Mouse (Mus musculus) urinary bladder, postnatal 10 days (tissue): ENCODE measurements around the gene Gm21671.
"Not testable (repeated sequence)": the region's sequence is repeated elsewhere in the genome, so short reads cannot be mapped to it uniquely, and the experiment has no call there.

Experiments
- DNase-seq: peaks from one replicate; pipeline ENCODE4 v3.0.0; 2022; ENCODE audit warnings: low spot score

The Gm21671 gene

DNA sequence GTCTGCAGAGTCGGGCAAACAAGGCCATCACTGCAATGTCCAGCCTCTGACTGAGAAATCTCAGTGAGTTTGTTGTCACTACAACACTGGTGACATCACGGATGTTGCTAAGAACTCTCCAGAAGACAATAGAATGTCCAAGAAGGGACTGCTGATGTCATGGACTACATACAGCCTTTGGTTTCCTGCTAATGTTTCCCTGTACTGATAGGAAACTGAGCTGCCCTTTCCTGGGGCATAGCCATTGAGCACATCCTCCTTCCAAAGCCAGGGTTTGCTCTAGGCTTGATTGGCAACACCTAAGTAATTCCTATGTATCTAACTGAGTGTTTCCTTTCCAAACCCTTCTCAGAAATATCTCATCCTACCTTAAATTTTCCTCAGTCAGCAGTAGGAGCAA lies at the start of gene Gm21671:
TSS of gene Gm21671 (minus strand) at position 101 of the 400 bp plus-strand sequence.
- not testable (repeated sequence) for DNase-seq

DNA sequence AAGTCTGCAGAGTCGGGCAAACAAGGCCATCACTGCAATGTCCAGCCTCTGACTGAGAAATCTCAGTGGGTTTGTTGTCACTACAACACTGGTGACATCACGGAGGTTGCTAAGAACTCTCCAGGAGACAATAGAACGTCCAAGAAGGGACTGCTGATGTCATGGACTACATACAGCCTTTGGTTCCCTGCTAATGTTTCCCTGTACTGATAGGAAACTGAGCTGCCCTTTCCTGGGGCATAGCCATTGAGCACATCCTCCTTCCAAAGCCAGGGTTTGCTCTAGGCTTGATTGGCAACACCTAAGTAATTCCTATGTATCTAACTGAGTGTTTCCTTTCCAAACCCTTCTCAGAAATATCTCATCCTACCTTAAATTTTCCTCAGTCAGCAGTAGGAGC lies 34.3 kb upstream of the Gm21671 start, which contains the start of gene Gm21698:
TSS of gene Gm21698 (minus strand) at position 101 of the 400 bp plus-strand sequence.
- DNase-seq = not testable (repeated sequence)

DNA sequence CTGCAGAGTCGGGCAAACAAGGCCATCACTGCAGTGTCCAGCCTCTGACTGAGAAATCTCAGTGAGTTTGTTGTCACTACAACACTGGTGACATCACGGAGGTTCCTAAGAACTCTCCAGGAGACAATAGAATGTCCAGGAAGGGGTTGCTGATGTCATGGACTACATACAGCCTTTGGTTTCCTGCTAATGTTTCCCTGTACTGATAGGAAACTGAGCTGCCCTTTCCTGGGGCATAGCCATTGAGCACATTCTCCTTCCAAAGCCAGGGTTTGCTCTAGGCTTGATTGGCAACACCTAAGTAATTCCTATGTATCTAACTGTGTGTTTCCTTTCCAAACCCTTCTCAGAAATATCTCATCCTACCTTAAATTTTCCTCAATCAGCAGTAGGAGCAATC lies 18.3 kb upstream of the Gm21671 start, which contains the start of gene Gm21680:
TSS of gene Gm21680 (minus strand) at position 101 of the 400 bp plus-strand sequence.
- not testable (repeated sequence) for DNase-seq

DNA sequence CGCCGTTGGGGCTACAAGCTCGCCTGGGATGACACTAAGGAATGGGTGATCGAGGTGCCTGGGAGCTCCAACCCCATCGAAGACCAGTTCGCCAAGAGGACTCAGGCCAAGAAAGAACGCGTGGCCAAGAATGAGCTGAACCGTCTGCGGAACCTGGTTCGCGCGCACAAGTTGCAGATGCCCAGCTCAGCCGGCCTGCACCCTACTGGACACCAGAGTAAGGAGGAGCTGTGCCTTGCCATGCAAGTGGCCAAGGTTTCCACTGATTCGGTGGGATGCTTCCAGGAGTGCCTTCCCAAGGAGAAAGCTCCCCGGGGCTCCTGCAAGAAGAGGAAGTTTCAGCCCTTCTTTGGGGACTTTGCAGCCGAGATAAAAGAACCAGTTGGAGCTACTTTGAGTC lies 2.8 kb upstream of the Gm21671 start:
- DNase-seq = not testable (repeated sequence)

DNA sequence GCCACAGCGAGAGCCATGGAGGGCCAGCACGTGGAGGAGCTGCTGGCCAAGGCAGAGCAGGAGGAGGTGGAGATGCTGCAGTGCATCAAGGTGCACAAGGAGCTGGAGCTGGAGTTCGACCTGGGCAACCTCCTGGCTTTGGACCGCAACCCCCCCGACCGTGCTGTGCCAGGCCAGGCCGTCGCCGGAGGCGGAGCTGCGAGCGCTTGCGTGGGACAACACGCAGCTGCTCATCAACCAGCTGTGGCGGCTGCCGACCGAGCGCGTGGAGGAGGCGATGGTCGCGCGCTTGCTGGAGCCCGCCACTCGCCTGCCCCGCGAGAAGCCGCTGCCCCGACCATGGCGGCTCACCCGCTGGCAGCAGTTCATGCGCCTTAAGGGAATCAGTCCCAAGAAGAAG lies 2.4 kb upstream of the Gm21671 start:
- not testable (repeated sequence) for DNase-seq

DNA sequence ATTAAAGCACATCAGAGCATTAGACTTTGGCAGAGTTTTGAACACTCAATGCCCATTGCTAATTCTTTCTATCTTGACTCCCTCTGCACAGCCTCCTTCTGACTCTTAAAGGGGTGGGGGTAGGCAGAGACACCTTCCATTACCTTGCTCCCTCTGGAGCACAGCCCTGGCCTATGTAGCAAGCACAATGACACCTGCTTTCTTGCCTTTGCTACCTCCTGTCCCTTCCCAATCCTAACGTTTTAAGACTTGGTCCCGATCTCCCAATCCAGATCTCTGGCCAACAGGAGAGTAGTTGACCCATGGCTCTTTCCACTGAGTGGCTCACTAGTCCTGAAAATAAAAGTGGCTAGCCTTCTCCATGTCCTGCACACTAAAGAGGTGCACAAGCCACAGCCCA lies 8.8 kb downstream of the Gm21671 start:
- DNase-seq = not testable (repeated sequence)

DNA sequence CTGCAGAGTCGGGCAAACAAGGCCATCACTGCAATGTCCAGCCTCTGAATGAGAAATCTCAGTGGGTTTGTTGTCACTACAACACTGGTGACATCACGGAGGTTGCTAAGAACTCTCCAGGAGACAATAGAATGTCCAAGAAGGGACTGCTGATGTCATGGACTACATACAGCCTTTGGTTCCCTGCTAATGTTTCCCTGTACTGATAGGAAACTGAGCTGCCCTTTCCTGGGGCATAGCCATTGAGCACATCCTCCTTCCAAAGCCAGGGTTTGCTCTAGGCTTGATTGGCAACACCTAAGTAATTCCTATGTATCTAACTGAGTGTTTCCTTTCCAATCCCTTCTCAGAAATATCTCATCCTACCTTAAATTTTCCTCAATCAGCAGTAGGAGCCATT lies 11.9 kb downstream of the Gm21671 start, which contains the start of gene Gm21663:
TSS of gene Gm21663 (minus strand) at position 101 of the 400 bp plus-strand sequence.
- DNase-seq = not testable (repeated sequence)
